Comparison of ENCODE assay signal across 9 mouse cellular contexts in genomic region chr4:22131751-22132736, GRCm38 (mm10).
DNase-seq lines count a peak whose midpoint lies in the region; ATAC-seq and TF ChIP-seq lines count a peak whose summit lies in the region.
"Had no signal": no experiment of that assay in that cellular context is flagged by ENCODE, and none has a peak within 500 bp of the region (broad histone marks: within the 10 kb centered on the region; RNA-seq: fewer than 3 reads in every experiment).

No protein-coding gene starts in this region.

- H3K36me3 ChIP-seq in MEL (ENCODE audit: control insufficient read depth in 1 of 2, insufficient read depth in 2 of 2, low read length in 2 of 2), result no peaks in the 10 kb centered on the region
- no peaks in the 10 kb centered on the region for H3K36me3 ChIP-seq in embryonic facial prominence, embryonic 14.5 days (ENCODE audit: control insufficient read depth, insufficient read depth, low read length)
- no peaks in the 10 kb centered on the region for H3K36me3 ChIP-seq in hindbrain, postnatal 0 days (ENCODE audit: insufficient read depth, low read length)
- H3K36me3 ChIP-seq: liver, embryonic 13.5 days had no signal

- H3K9me3 ChIP-seq in MEL (replicated peaks; ENCODE audit: insufficient read depth, low read length), result no peaks in the 10 kb centered on the region
- H3K9me3 ChIP-seq in embryonic facial prominence, embryonic 14.5 days (ENCODE audit: control insufficient read depth, low read length), result no peaks in the 10 kb centered on the region
- no peaks in the 10 kb centered on the region for H3K9me3 ChIP-seq in hindbrain, postnatal 0 days (ENCODE audit: low read length)
- H3K9me3 ChIP-seq: liver, embryonic 13.5 days had no signal

- no peak for TF ChIP-seq POLR2A in MEL (IDR thresholded peaks at IDR 0.05; ENCODE audit: control insufficient read depth in 1 of 2, insufficient read depth in 1 of 2, low read depth in 1 of 2, low read length in 2 of 2, poor library complexity in 1 of 2)

- H3K27me3 ChIP-seq in MEL (ENCODE audit: control insufficient read depth in 1 of 2, insufficient read depth in 2 of 2, low read length in 2 of 2), result no peaks in the 10 kb centered on the region
- H3K27me3 ChIP-seq in embryonic facial prominence, embryonic 14.5 days (replicated peaks; ENCODE audit: control insufficient read depth, insufficient read depth, low read length), result no peaks in the 10 kb centered on the region
- H3K27me3 ChIP-seq in hindbrain, postnatal 0 days (ENCODE audit: insufficient read depth, low read length), result no peaks in the 10 kb centered on the region
- H3K27me3 ChIP-seq: liver, embryonic 13.5 days had no signal

- peak; percentile 10 to 27 for DNase-seq in heart, adult 18-20 months
- no peak for DNase-seq in heart, postnatal 25 days (ENCODE audit: low spot score)
- DNase-seq in MEL (ENCODE audit: low read depth, low spot score), result peak; percentile 15
- peak; percentile 68 for DNase-seq in embryonic facial prominence, embryonic 14.5 days (ENCODE audit: low spot score)
- peak; percentile 73 for DNase-seq in hindbrain, postnatal 0 days (ENCODE audit: low spot score)
- peak; percentile 31 to 52 for DNase-seq in layer of hippocampus, postnatal 25 days (ENCODE audit: extremely low spot score in 1 of 2, low spot score in 1 of 2)
- peak; percentile 31 for DNase-seq in neural tube, embryonic 10.5 days (ENCODE audit: extremely low spot score, low spot score)
- DNase-seq in spleen, postnatal 36 days (ENCODE audit: low spot score in 2 of 2), result no peak
- DNase-seq: liver, embryonic 13.5 days had no signal

- no peaks in the 10 kb centered on the region for H3K4me1 ChIP-seq in MEL (ENCODE audit: control insufficient read depth in 1 of 2, insufficient read depth in 2 of 2, low read length in 2 of 2)
- no peaks in the 10 kb centered on the region for H3K4me1 ChIP-seq in embryonic facial prominence, embryonic 14.5 days (ENCODE audit: control insufficient read depth, insufficient read depth, low read length)
- H3K4me1 ChIP-seq in hindbrain, postnatal 0 days (ENCODE audit: insufficient read depth, low read length), result no peaks in the 10 kb centered on the region
- H3K4me1 ChIP-seq: liver, embryonic 13.5 days had no signal

- H3K4me2 ChIP-seq in embryonic facial prominence, embryonic 14.5 days (ENCODE audit: low read depth, low read length), result no peak overlapping the region
- H3K4me2 ChIP-seq in hindbrain, postnatal 0 days (ENCODE audit: low read depth, low read length), result no peak overlapping the region
- H3K4me2 ChIP-seq: liver, embryonic 13.5 days had no signal

- H3K27ac ChIP-seq in MEL (ENCODE audit: control insufficient read depth, low read depth, low read length), result no peak overlapping the region
- H3K27ac ChIP-seq in embryonic facial prominence, embryonic 14.5 days (replicated peaks; ENCODE audit: low read depth, low read length), result no peak overlapping the region
- H3K27ac ChIP-seq in hindbrain, postnatal 0 days, result no peak overlapping the region
- H3K27ac ChIP-seq: liver, embryonic 13.5 days had no signal

- TF ChIP-seq RAD21 in MEL (IDR thresholded peaks at IDR 0.05; ENCODE audit: low read depth, low read length), result peak; percentile 56

- peak in 2 of 3 experiments; percentile 17 to 41; a peak in 3 of 6 replicates for TF ChIP-seq CTCF in MEL (IDR thresholded peaks at IDR 0.05 in 2 of 3, conservative IDR thresholded peaks at IDR 0.05 in 1 of 3; ENCODE audit: control insufficient read depth in 1 of 3, insufficient read depth in 1 of 3, low read depth in 2 of 3, low read length in 3 of 3, poor library complexity in 1 of 3, severe bottlenecking in 1 of 3)
- TF ChIP-seq CTCF in hindbrain, postnatal 0 days (IDR thresholded peaks at IDR 0.05; ENCODE audit: low read depth), result peak; percentile 79

- no peak overlapping the region for H3K4me3 ChIP-seq in MEL (ENCODE audit: control insufficient read depth in 1 of 2, insufficient read depth in 1 of 2, low read depth in 2 of 2, low read length in 2 of 2)
- H3K4me3 ChIP-seq in embryonic facial prominence, embryonic 14.5 days (ENCODE audit: low read depth, low read length), result no peak overlapping the region
- no peak overlapping the region for H3K4me3 ChIP-seq in hindbrain, postnatal 0 days (ENCODE audit: low read length)
- H3K4me3 ChIP-seq: liver, embryonic 13.5 days had no signal

- H3K79me2 ChIP-seq in MEL (ENCODE audit: control insufficient read depth, insufficient read depth, low read length, poor library complexity), result no peaks in the 10 kb centered on the region

- no peak overlapping the region for H3K9ac ChIP-seq in MEL (ENCODE audit: control insufficient read depth, low read depth, low read length, poor library complexity, severe bottlenecking)
- H3K9ac ChIP-seq in embryonic facial prominence, embryonic 14.5 days (ENCODE audit: low read depth, low read length), result no peak overlapping the region
- H3K9ac ChIP-seq in hindbrain, postnatal 0 days (replicated peaks; ENCODE audit: low read length), result no peak overlapping the region
- H3K9ac ChIP-seq: liver, embryonic 13.5 days had no signal

- TF ChIP-seq EP300 in MEL (IDR thresholded peaks at IDR 0.05; ENCODE audit: low read depth in 1 of 2, low read length in 2 of 2), result no peak

- ATAC-seq in embryonic facial prominence, embryonic 14.5 days (ENCODE audit: low read depth), result peak; percentile 67; the same call in 1 of the 2 replicates
- ATAC-seq in hindbrain, postnatal 0 days, result peak; percentile 79

- 64% methylated on average over 13 of the region's 13 CpGs for WGBS in embryonic facial prominence, embryonic 14.5 days
- 68% methylated on average over 13 of the region's 13 CpGs for WGBS in hindbrain, postnatal 0 days

- intact Hi-C loops in heart, postnatal 25 days (cut with DNase I), result no loop called here

TF ChIP-seq in MEL, 35 proteins besides CTCF, POLR2A, EP300 and RAD21:
- TF ChIP-seq RCOR1 (IDR thresholded peaks at IDR 0.05; ENCODE audit: low read depth, low read length) (no peak), ZNF384 (IDR thresholded peaks at IDR 0.05; ENCODE audit: low read depth, low read length) (no peak), CHD2 (IDR thresholded peaks at IDR 0.05; ENCODE audit: low read length) (no peak), SMC3 (IDR thresholded peaks at IDR 0.05; ENCODE audit: low read depth, low read length) (peak; percentile 48), TAL1 (IDR thresholded peaks at IDR 0.05; ENCODE audit: low read length) (no peak), ZC3H11A (IDR thresholded peaks at IDR 0.05; ENCODE audit: low read depth, low read length) (peak; percentile 15; the same call in 1 of the 2 replicates)
TF ChIP-seq in MEL: peak in this region for 2.

Comparison
In these comparisons a context has a peak if more than half of its experiments do, and no peak if none do; other contexts are left out.
1. DNase-seq: peak in heart, adult 18-20 months (2 of 2), MEL (single experiment), embryonic facial prominence, embryonic 14.5 days (single experiment), hindbrain, postnatal 0 days (single experiment), layer of hippocampus, postnatal 25 days (2 of 2) and neural tube, embryonic 10.5 days (single experiment); none in heart, postnatal 25 days (single experiment) and spleen, postnatal 36 days (0 of 2).